Mouse (Mus musculus): ENCODE data around the gene Itpr1.

The Itpr1 gene

DNA sequence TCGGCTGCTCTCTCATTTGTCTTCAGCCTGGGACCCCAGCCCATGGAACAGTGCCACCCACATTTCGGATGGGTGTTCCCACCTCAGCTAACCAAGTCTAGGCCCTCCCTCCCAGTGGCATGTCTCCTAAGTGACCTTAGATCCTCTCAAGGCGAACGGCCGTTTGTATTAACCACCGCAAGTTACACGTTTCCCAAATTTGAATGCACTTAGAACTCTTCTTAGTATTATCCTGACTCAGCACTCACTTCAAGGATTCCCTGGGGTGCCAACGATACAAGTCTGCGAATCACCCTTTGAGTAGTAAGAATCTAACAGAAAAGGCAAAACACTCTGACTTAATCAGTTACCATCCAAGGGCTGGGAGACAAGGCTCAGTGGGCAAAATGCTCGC lies 311.7 kb downstream of the Itpr1 start:
- no peak for DNase-seq

DNA sequence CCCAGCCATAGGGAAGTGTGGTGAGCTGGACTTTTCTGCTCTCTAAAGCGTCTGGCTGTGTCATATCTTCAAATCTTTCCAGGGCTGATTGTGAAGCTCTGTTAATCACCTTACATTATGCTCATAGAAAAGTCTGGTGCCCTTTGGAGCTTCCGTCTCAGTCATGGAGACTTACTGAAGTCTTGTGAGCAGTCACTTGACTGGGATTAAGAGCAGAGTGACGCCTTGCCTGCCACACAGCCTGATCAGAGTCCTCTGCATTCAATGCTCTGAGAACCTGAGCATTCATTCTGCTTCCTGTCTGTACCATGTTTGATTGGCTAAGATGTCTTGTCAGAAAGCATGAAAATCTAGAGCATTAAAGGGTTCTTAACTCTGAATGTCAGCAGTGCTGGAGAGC lies 314.7 kb downstream of the Itpr1 start:
- no peak for DNase-seq

DNA sequence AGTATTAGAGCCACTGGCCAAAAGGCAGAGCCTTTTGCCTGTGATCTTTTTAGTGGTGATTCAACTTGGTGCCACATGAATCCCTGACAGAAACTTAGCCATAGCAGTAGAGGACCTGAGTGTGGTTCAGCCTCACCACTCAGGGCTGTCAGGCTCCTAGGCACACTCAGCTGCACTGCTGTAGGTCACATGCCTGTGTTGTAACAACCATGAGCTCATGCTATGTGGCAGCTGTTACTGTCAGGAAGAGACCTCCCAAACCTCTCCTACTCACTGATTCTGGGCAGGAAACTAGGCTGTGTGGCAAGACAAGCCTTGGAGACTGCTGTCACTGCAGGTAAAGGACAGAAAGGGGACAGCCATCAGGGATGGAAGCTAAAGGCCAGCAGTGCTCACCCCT lies 315.1 kb downstream of the Itpr1 start:
- DNase-seq, result no peak

DNA sequence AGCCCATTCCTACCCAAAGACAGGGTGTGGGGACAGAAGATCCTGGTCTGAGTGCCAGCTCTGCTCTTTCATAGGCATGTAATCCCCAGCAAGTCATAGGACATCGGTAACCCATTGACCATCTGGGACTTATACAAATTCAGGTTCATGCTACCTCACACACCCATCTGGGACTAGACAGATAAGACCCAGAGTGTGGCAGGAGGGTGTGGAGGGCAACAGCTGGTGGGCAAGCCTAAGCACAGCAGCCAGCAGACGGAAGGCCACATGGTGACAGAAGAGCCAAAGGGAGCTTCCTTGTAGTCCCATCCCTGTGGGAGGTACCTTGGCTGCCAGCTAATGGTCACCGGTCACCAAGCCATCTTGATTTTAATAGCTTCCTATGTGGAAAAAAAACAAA lies 316.3 kb downstream of the Itpr1 start:
- no peak for DNase-seq

DNA sequence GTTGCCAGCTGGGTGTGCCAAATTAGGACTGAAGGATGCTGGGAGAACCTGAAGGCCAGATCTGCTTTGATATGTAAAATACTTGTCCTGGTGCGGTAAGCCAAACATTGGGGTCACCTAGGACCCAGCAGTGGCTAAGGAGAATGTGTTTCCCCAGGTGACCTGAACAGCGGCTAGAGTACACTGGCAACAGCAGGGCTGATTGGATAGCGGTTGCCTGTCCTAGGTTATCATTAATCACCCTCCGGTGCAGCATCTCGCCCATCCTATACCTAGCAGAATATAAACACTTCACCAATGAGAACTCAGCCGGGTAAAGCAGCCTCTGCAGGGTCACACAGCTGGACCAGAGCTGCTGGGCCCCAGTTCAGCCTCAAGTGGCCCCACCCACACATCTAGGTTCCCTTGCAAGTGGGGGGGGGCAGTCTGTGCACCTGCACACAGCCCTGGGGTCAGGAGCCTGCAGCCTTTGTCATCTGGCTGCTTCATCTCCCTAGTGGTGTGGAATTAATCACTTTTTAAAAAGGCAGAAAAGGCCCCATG lies 318.0 kb downstream of the Itpr1 start:
- no peak for DNase-seq

DNA sequence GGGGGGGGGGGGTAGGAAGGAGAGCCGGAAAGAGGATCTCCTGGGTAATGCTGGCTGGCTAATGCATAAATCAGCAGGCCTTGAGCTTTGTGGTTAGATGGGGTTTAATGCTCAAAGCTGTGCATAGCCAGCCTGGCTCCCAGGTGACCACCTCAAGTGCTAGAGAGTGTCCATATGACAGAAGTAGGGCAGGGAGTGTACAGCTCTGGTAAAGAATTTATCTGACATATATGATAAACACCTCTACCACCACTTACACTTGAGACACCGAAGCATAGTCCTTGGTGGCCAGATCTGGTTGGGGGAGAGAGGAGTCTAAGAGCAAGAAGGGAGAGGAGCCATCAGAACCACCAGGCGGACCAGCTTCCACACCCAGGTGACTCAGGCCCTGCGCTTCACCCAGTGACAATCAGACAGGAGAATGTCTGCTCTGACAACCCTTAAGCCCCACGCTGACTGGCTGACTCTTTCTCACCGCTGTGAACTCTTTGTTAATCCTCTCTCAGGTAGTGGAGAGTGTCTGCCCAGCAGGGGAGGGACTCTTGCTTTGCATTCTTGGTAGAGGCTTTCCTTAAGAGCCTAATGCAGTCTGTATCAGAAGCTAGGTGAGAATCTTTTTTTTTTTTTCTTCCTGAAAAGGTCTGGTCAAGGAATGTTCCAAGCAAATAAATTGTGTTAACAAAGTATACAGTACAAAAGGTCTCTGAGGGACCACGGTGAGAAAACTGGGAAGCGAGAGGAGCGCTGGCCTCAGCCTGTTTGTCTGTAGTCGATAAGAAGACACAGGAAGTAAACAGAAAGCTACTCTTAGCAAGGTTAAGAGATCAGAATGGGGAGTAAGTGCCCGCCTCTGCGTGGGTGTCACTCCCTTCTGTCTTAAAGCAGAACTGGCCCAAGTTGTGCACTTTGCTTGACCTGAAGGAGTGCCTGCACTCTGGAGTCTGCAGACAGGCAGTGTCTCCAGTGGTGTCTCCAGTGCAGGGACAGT lies 318.7 kb downstream of the Itpr1 start:
- no peak for DNase-seq

DNA sequence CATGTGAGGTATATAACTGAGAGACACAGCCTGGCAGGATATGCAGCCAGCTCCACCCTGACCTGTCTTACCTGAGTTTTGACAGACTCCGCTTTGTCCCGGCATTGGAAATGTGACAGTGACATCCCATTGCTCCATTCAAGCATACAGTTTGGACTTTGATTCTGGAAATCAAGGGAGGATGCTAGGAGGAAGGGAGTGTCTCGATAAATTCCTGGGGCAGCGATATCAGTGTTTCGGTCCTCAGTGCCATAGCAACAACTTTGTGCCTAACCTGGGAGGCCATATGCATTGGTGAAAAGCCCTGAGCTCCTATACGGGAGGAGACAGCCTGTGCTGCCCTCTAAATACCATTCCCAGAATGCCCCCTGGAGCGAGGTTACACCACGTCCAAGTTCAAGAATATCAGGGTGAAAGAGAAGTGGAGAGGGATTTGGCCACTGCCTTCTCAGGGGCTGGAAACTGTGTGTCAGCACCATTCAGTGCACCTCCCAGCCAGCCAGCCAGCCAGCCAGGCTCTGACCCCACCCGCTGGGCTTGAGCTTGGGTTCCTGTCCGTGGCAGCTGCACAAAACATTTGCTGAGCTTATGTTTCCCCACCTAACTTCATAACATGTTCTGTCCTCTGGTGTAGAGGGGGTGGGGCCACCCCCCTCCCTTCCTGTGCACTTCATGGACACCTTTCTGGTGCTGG lies 319.7 kb downstream of the Itpr1 start:
- DNase-seq, result no peak

DNA sequence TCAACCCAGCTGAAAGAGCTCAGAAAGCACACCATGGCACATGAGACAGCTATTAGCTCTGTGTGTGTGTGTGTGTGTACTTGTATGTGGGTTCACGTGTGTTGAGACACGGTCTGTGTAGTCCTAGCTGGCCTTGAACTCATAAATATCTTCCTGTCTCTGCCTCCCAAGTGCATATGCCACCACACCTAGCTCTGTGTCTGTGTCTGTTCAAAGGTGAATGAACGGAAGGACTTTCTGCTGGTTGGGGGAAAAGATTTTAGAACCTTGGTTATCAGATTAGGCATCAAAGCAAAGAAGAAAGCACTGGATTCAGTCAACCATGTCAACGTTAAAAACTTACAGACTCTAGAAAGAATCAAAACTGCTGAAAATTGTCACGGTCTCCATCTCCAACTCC lies 321.2 kb downstream of the Itpr1 start:
- no peak for DNase-seq

DNA sequence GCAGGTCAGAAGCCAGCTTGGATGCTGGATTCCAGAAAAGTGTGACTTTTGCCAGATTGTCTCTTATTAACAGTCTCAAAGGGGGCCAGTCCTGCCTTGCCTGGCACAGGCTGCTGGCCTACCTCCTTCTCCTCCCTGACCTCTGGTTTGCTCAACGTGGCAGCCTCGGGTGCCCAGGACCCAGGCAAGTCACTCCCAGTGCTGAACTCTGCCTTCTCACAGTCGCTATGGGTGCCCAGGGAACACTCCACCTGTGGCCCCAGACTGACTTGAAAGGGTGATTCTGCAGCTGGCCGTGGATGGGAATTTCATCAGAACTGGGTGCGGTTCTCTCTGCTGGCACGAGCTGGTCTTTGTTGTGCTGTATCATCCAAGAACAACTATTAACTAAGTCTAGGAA lies 321.7 kb downstream of the Itpr1 start:
- no peak for DNase-seq

DNA sequence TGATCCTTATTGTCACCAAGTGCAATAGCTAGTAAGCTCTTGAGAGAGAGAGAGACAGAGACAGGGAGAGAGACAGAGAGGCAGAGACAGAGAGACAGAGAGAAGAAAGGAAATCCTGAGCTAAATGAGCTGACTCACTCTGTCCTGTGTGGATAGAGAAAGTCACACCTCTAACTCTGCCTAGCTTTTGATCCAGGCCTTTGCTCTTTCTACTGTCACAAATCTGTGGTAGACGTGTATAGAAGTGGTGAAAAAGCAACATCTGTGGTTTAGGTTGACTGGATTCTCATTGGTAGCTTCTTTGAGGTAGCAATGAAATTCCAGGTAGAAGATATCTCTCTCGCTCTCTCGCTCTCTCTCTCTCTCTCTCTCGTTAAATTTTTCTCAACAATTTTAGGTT lies 322.4 kb downstream of the Itpr1 start:
- no peak for DNase-seq

DNA sequence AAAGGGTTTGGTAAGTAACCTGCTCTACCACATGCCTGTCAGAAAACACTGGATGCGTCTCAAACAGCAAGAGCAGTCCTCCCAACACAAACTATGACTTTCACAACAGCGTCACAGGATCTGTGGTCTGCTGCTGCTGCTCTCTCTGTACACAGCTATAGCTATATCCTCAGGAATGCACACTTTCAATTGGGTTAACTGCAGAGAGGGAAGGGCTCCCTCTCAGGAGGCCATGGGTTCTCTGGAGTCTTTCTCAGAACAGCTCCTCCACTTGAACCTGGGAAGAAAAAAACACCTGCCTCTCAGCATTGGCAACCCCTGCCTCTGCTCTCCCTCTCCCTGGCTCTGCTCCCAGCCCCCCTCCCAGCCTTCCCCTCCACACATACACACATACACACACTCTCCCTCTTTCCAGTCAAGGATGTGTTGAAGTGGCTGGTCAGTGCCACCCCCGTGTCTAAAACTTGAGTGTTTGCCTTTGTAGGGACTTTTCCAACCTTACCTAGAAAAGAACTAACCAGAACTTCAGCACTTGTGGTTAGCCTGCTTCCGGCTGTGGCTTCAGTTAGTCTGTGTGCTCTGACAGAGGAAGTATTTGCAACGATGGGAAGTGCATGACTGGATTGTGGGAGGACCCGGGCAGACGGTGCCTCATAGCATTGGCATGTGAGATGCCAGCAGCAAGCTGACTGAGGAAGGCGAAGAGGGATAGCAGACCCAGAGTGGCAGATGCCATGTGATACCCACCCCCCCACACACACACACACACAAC lies 323.8 kb downstream of the Itpr1 start:
- DNase-seq, result no peak

DNA sequence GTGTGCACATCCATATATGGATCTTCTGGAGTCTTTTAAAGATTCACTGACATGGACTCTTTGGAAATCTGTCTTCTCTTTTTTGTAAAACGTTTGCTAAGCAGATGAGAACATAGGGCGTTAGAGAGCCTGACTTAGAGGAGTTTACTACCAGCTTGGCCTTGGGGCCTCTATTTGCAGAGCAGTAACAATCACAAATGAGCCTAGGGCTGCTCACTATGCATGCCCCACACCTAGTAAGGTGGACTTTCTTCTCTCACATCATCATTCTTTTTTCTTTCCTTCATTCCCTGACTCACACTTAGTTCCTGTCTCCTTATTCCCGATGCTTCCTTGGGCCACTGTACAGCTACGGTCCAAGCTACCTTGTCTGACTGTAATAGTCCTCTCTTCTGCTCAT lies 325.5 kb downstream of the Itpr1 start:
- DNase-seq, result no peak

DNA sequence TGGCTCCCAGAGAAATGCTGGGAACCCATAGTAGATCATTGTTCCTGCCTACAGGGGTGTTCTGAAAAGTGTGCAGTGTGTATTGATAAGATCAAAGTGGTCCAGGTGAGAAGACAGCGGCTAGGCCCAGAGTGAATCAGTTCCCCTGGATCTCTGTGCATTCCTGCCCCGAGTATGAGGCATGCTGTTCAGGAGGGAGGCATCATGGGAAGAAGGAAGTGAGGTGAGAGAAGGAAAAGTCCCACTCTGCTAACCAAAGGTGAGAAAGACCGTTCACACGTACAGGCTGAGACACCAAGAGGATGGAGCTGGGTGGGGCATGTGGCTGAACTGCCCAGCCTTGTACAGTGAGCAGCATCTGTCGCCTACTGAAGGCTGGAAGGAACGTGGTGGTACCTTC lies 327.5 kb downstream of the Itpr1 start:
- DNase-seq, result no peak

DNA sequence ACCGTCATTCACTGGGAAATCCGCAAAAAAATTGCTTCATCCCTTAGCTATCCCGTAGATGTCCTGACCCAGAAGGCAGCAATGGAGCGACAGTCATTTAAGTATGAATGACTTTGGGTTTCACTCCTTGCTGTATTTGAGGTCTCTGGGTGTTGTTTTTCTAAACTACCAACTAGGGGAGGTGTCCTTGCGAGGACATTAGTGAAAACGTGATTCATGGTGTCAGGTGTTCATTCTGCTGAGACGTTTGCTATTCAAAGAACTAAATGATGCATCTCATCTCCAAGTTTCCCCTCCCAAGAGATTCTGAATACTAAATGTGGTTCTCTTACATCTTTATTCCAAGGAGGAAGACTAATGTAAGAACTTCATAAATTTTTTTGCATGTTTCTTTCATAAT lies 332.0 kb downstream of the Itpr1 start:
- DNase-seq, result no peak

DNA sequence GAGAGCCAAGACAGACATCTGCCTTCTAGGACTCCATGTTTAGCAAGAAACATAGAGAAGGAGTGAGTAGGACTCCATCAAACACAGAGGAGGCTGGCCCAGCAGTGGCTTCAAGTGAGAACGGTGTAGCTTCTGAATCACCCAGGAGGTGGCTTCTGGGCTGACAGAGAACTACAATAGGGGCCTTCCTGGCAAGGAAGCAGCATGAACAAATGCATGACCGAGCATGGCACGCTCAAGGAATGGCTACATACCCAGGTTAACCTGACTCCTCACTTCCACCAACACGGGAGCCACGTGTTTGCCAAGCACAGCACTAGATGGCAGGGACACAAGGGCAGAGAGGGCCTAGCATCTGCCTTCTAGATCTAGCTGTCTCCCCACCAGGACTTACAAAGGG lies 332.6 kb downstream of the Itpr1 start:
- peak; percentile 10 to 25 for DNase-seq

DNA sequence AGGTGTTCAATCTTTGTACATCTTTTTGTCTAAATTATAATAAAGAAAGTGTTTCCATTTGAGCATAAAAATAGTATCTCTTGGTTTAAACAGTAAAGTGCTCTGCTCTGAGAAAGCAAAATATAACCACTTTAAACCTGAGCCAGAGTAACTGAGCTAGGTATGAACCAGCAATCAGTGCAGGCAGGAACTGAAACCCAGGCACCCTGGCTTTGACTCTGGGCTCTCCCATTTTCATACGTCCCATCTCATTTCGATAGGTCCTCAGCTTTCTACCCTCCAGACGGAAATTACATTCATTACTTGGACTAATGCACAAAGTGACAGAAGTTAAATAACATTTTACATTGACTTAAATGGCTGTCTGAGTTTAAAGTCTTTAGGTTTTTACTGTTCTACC lies 335.5 kb downstream of the Itpr1 start:
- no peak for DNase-seq

DNA sequence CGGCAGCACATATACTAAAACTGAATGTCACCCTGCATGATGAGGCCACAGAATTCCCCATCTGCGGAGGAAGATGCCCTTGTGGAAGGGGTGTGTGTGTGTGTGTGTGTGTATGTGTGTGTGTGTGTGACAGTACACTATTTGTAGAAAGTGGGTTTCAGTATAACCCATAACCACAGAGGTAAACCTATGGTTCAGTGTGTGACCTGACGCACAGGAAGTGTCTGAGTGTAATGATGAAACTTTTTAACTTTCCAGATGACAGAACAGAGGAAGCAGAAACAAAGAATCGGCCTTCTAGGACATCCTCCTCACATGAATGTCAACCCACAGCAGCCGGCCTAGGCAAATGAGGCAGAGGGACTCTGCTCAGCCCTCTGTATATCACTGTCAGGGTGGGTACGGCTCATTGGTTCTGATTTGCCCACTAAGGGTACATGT lies 336.6 kb downstream of the Itpr1 start:
- no peak for DNase-seq

DNA sequence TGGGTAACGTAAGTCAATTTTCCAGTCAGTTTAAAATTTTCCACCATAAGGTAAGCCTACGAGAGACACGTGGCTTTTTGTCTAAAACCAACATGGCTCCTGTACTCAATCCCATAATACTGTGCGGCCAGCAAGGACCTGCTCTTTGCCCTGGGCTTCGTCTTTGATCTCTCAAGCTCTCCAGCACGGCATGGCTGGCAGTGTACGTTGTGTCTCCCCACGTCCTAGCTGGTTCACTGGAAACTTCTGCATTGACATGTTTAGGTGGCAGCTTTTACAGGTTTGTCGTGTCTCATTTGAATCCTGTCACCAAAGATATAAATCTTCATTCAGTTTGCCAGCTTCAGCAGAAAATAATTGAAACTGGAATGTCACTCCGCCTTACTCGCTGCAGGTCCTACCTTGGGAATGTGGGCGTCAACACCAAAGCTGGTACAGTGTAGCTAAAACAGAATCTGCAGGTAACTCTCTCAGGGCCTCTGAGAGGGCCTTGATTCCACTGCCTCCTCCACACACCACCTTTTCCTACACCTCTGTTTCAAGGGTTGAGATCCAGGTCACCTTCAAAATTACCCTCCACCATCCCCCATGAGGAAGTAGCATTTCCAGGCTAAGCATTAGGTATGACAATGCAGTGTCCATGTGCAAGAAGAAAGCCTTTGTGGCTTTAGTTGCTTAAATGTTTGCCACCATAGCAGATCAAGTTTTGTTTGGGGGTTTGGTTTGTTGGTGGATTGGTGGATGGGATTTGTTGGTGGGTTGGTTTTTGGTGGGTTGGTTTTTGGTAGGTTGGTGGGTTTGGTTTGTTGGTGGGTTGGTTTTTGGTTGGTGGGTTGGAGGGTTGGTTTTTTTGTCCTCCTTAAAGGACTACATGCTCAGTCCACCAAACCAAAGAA lies 339.1 kb downstream of the Itpr1 start:
- DNase-seq, result no peak

DNA sequence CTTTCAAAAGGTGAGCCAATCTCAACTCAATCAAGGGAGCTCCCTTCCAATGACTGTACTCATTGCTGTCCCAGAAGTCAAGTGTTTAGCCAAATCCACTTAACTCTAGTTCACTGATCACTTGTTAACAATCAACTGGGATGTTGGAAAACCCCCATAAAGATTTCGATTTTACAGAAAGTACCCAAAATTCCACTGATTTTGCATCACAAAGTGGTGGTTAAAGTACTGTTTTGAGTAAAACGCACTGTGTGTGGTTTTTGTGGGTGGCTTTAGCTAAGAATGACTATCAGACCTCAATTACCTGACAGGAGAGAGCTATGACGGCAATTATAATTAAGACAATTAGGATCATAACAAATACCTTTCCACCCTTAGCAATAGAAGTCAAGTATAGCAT lies 340.1 kb downstream of the Itpr1 start:
- no peak for DNase-seq

DNA sequence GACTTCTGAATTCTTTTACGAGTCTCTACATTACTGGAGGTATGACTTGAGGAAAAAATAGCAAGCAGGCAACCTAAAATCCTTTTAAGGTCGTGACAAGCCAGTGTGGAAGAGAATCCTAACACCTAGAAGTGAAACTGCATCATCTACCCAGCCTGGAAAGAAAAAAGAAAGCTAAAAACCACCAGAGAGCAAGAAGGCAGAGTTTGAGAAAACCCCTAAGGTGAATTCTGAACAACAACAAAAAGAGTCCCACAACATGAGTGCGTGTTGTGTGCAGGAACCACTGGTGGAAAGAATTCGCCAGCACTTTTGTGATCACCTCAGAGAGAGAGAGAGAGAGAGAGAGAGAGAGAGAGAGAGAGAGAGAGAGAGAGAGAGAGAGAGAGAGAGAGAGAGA lies 340.6 kb downstream of the Itpr1 start:
- no peak for DNase-seq

DNA sequence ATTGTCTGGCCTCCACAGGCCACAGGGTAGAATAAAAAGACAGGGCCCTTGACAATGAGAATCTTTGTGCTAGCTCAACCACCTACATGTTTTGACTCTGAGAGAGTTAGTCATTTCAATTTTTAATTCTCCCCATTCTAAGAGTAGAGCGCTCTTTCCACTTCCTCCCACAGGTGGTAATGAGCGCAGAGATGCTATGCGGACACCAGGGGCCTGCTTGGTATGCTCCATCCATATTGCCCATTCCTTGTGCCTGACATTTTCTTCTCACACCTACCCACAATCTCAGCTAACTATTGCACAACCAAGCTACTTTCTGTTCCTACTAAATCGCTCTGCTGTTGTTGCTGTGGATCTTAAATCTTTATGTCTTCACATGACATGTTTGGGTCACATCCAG lies 341.5 kb downstream of the Itpr1 start:
- DNase-seq, result no peak

DNA sequence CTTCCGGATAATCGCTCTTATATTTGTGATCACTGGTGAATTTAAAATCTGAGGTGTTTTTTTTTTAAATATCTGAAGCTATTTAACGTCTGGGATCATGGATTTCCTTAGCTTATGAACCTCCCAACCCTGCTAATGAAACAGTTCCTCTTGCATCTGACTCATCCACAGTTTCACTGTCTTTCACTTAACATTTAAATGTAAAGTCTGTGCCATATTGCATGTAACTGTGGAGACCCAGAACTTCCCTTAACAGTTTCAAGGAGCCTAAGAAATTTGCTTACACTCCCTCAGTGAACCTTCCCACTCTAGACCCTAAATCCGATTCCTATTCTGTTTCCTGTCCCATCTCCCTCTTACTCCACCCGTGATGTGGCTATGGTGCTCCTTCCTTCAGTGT lies 342.0 kb downstream of the Itpr1 start:
- no peak for DNase-seq
